Mouse (Mus musculus) brain, embryonic 14.5 days (tissue): Measurements from ENCODE around the gene Large2.

Experiments
- CTCF ChIP-seq: fragments of 200-500 bp; IDR thresholded peaks from 2 replicates; pipeline ENCODE4 v1.5.1; 2012; ENCODE audit warnings: inconsistent platforms, mild to moderate bottlenecking, moderate library complexity, borderline replicate concordance; ENCODE audit not compliant: insufficient read depth, insufficient read length; ENCODE audit errors: extremely low read depth
- POLR2A ChIP-seq: fragments of 200-500 bp; IDR thresholded peaks from 2 replicates; pipeline ENCODE4 v1.6.1; 2012; ENCODE audit warnings: mild to moderate bottlenecking, inconsistent platforms, borderline replicate concordance; ENCODE audit not compliant: poor library complexity, insufficient read depth, insufficient read length, severe bottlenecking; ENCODE audit errors: extremely low read depth

- TF ChIP-seq POLR2A = no peak
- TF ChIP-seq CTCF = no peak
These were observed 3.6 kb downstream of the Large2 start for GRCm38 (mm10) chr2:92370821-92371805.
